ENCODE assay signal across 7 mouse cellular contexts in the genomic region with DNA sequence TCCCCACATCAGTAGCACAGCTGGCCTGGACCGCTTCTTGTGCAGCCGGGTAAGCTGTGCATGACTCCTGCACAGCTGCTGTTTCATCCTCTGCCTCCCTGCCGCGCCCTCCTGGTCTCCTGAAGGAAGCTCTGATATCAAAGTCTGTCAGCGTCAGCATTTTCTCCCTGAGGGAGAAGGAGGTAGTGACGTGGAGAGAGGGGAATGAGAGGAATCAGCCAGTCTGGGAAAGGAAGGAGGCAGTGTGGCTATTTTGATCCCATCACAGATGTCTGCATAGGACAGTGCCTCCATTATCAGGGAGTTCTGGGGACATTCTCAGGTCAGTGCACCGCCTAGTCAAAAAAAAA.
DNase-seq lines count a peak whose midpoint lies in the region; ATAC-seq lines count a peak whose summit lies in the region.

No protein-coding gene starts in this region.

- H3K4me3 ChIP-seq in heart, embryonic 10.5 days: peak overlapping the region; percentile 40
- H3K4me3 ChIP-seq in kidney, embryonic 16.5 days (ENCODE audit: low read length): no peak overlapping the region
- no peak overlapping the region for H3K4me3 ChIP-seq in neural tube, embryonic 13.5 days

- H3K9me3 ChIP-seq in heart, embryonic 10.5 days: no peaks in the 10 kb centered on the region
- H3K9me3 ChIP-seq in kidney, embryonic 16.5 days (ENCODE audit: low read length): no peaks in the 10 kb centered on the region
- H3K9me3 ChIP-seq in neural tube, embryonic 13.5 days: no peaks in the 10 kb centered on the region

- peak overlapping the region; percentile 80 for H3K27ac ChIP-seq in heart, embryonic 10.5 days
- peak overlapping the region; percentile 50 for H3K27ac ChIP-seq in kidney, embryonic 16.5 days (ENCODE audit: low read length)
- H3K27ac ChIP-seq in neural tube, embryonic 13.5 days (replicated peaks): peak overlapping the region; percentile 79

- H3K36me3 ChIP-seq in heart, embryonic 10.5 days: no peaks in the 10 kb centered on the region
- H3K36me3 ChIP-seq in kidney, embryonic 16.5 days (ENCODE audit: insufficient read depth, low read length): no peaks in the 10 kb centered on the region
- no peaks in the 10 kb centered on the region for H3K36me3 ChIP-seq in neural tube, embryonic 13.5 days

- ATAC-seq in kidney, embryonic 16.5 days (ENCODE audit: low FRiP score, low TSS enrichment): peak; percentile 80
- peak; percentile 76 for ATAC-seq in neural tube, embryonic 13.5 days (ENCODE audit: low read depth)

- H3K4me1 ChIP-seq in heart, embryonic 10.5 days: peaks cover 9% of the 10 kb centered on the region
- H3K4me1 ChIP-seq in kidney, embryonic 16.5 days (ENCODE audit: insufficient read depth, low read length): peaks cover 10% of the 10 kb centered on the region
- H3K4me1 ChIP-seq in neural tube, embryonic 13.5 days (replicated peaks): peaks cover 17% of the 10 kb centered on the region

- H3K27me3 ChIP-seq in heart, embryonic 10.5 days (ENCODE audit: insufficient read depth, poor library complexity, severe bottlenecking): no peaks in the 10 kb centered on the region
- H3K27me3 ChIP-seq in kidney, embryonic 16.5 days (ENCODE audit: insufficient read depth, low read length): no peaks in the 10 kb centered on the region
- H3K27me3 ChIP-seq in neural tube, embryonic 13.5 days: no peaks in the 10 kb centered on the region

- DNase-seq in R1 (ENCODE audit: low read depth, low spot score) (peak; percentile 44), adipocyte (ENCODE audit: low spot score) (no peak)
- peak; percentile 46 for DNase-seq in embryo, embryonic 9.5 days (ENCODE audit: extremely low spot score)
- DNase-seq in heart, embryonic 10.5 days (ENCODE audit: low spot score): peak; percentile 83
- no peak for DNase-seq in layer of hippocampus, adult 9-11 months

- H3K9ac ChIP-seq in kidney, embryonic 16.5 days (replicated peaks; ENCODE audit: low read length): no peak overlapping the region
- H3K9ac ChIP-seq in neural tube, embryonic 13.5 days: peak overlapping the region; percentile 43; the same call in 1 of the 2 replicates

- 8% methylated on average over 7 of the region's 7 CpGs for WGBS in heart, embryonic 10.5 days
- 10% methylated on average over 7 of the region's 7 CpGs for WGBS in kidney, embryonic 16.5 days
- WGBS in neural tube, embryonic 13.5 days: 11% methylated on average over 7 of the region's 7 CpGs

- peak overlapping the region; percentile 13; the same call in 1 of the 2 replicates for H3K4me2 ChIP-seq in kidney, embryonic 16.5 days (replicated peaks; ENCODE audit: low read depth, low read length)
- H3K4me2 ChIP-seq in neural tube, embryonic 13.5 days: no peak overlapping the region

Comparison
In these comparisons a context has a peak if more than half of its experiments do, and no peak if none do; other contexts are left out.
1. DNase-seq: peak in R1 (single experiment), embryo, embryonic 9.5 days (single experiment) and heart, embryonic 10.5 days (single experiment); none in adipocyte (single experiment) and layer of hippocampus, adult 9-11 months (single experiment).
2. Peak in every context shown above with its lines, with median percentiles within 50 percentile points of each other: H3K27ac ChIP-seq.